Mouse (Mus musculus) layer of hippocampus, postnatal 36 days (tissue): ENCODE measurements around the gene Rgs10. TPM values are rescaled to one million over a fixed set of nuclear protein-coding genes. Genes with fewer than 3 reads are reported as not detected.

Source experiments
- DNase-seq, 2 experiments: peaks; one replicate each; pipeline ENCODE4 v3.0.0; 2022
- total RNA-seq, 2 experiments: library from RNA; stranded (reverse); gene quantifications; 2 replicates each; pipeline ENCODE4 v1.2.3; 2021

The Rgs10 gene
- total RNA-seq, result 10 to 100 TPM; 44.3 to 47.8 TPM

GRCm38 (mm10) chr7:128417930-128418779 is at the start of gene Rgs10:
Gene Rgs10 (minus strand): TSS chr7:128418758.
- DNase-seq, result peak; percentile 44 to 46

- no peak for DNase-seq
These were observed 43.8 kb upstream of the Rgs10 start for GRCm38 (mm10) chr7:128462406-128462805.

GRCm38 (mm10) chr7:128461285-128462215 is 43.0 kb upstream of the Rgs10 start, which contains the start of gene Tial1:
Gene Tial1 (minus strand): TSS chr7:128461717.
- DNase-seq, result peak; percentile 98 to 99

- peak in 1 of 2 experiments; percentile 49 for DNase-seq
These were observed 42.3 kb upstream of the Rgs10 start for GRCm38 (mm10) chr7:128460865-128461228.

- DNase-seq, result peak; percentile 33 to 40
These were observed 41.7 kb upstream of the Rgs10 start for GRCm38 (mm10) chr7:128460131-128460864.

GRCm38 (mm10) chr7:128459791-128460130 is 41.2 kb upstream of the Rgs10 start:
- no peak for DNase-seq

GRCm38 (mm10) chr7:128458011-128458410 is 39.5 kb upstream of the Rgs10 start:
- no peak for DNase-seq

GRCm38 (mm10) chr7:128452731-128453130 is 34.2 kb upstream of the Rgs10 start:
- DNase-seq, result no peak

GRCm38 (mm10) chr7:128440584-128440983 is 22.0 kb upstream of the Rgs10 start:
- no peak for DNase-seq

GRCm38 (mm10) chr7:128439251-128439650 is 20.7 kb upstream of the Rgs10 start:
- no peak for DNase-seq

GRCm38 (mm10) chr7:128438131-128438530 is 19.6 kb upstream of the Rgs10 start:
- DNase-seq, result no peak

GRCm38 (mm10) chr7:128433213-128433612 is 14.7 kb upstream of the Rgs10 start:
- no peak for DNase-seq

- no peak for DNase-seq
These were observed 14.0 kb upstream of the Rgs10 start for GRCm38 (mm10) chr7:128432574-128432973.

GRCm38 (mm10) chr7:128422491-128422890 is 3.9 kb upstream of the Rgs10 start:
- DNase-seq, result no peak

GRCm38 (mm10) chr7:128421701-128422100 is 3.1 kb upstream of the Rgs10 start:
- DNase-seq, result no peak

GRCm38 (mm10) chr7:128419690-128420089 is 1.1 kb upstream of the Rgs10 start:
- DNase-seq, result no peak

- DNase-seq, result peak in 1 of 2 experiments; percentile 9
These were observed 1.2 kb downstream of the Rgs10 start for GRCm38 (mm10) chr7:128417226-128417929.

- DNase-seq, result no peak
These were observed 1.9 kb downstream of the Rgs10 start for GRCm38 (mm10) chr7:128416664-128417063.

- DNase-seq, result no peak
These were observed 4.1 kb downstream of the Rgs10 start for GRCm38 (mm10) chr7:128414433-128414832.

GRCm38 (mm10) chr7:128412071-128412833 is 6.3 kb downstream of the Rgs10 start:
- no peak for DNase-seq
